30 mouse cellular contexts compared by ENCODE assay signal in genomic region chr1:133361006-133361405, GRCm38 (mm10). TPM values are rescaled to one million over a fixed set of nuclear protein-coding genes. Genes with fewer than 3 reads are reported as not detected.
DNase-seq lines count a peak whose midpoint lies in the region; ATAC-seq and TF ChIP-seq lines count a peak whose summit lies in the region.
"Had no signal": no experiment of that assay in that cellular context is flagged by ENCODE, and none has a peak within 500 bp of the region (broad histone marks: within the 10 kb centered on the region; RNA-seq: fewer than 3 reads in every experiment).

No protein-coding gene starts in this region.

- peak; percentile 46 for DNase-seq in kidney, adult 2 months
- DNase-seq in kidney, adult 11 months = no peak
- DNase-seq in kidney, postnatal 36 days = peak; percentile 20 to 28
- DNase-seq in MEL (ENCODE audit: low read depth, low spot score) = no peak
- no peak for DNase-seq in adrenal gland, adult 8-10 months
- DNase-seq: adrenal gland, postnatal 10 days; adrenal gland, postnatal 36 days; cerebellum, adult 18-20 months; cerebellum, adult 9-10 months; cerebellum, postnatal 14 days; gastrocnemius, postnatal 25 days; heart, adult 18-20 months; heart, postnatal 10 days; heart, postnatal 36 days had no signal

- H3K27me3 ChIP-seq in kidney, adult 2 months (replicated peaks; ENCODE audit: control insufficient read depth, insufficient read depth, low read length) = no peaks in the 10 kb centered on the region
- peaks cover 24% of the 10 kb centered on the region for H3K27me3 ChIP-seq in kidney, embryonic 16.5 days (ENCODE audit: insufficient read depth, low read length)
- peaks cover 0 to 1% of the 10 kb centered on the region in 2 experiments; a peak in 3 of 4 replicates for H3K27me3 ChIP-seq in MEL (ENCODE audit: control insufficient read depth in 1 of 2, insufficient read depth in 2 of 2, low read length in 2 of 2)

- H3K79me2 ChIP-seq in MEL (ENCODE audit: control insufficient read depth, insufficient read depth, low read length, poor library complexity) = no peaks in the 10 kb centered on the region

- no peak overlapping the region for H3K4me2 ChIP-seq in kidney, embryonic 16.5 days (replicated peaks; ENCODE audit: low read depth, low read length)
- H3K4me2 ChIP-seq: forebrain, embryonic 13.5 days; heart, embryonic 12.5 days; heart, embryonic 15.5 days; hindbrain, embryonic 13.5 days had no signal

- 0 out of 2 replicates have a peak, but pooled peaks cover 2% of the 10 kb centered on the region for H3K4me1 ChIP-seq in kidney, adult 2 months (ENCODE audit: control insufficient read depth, insufficient read depth, low read length)
- H3K4me1 ChIP-seq in kidney, embryonic 16.5 days (ENCODE audit: insufficient read depth, low read length) = peaks cover 16% of the 10 kb centered on the region; the same call in 1 of the 2 replicates
- H3K4me1 ChIP-seq in MEL (ENCODE audit: control insufficient read depth in 1 of 2, insufficient read depth in 2 of 2, low read length in 2 of 2) = peaks cover 0 to 13% of the 10 kb centered on the region in 2 experiments; a peak in 2 of 4 replicates

- TF ChIP-seq CTCF in kidney, adult 2 months (conservative IDR thresholded peaks at IDR 0.05; ENCODE audit: insufficient read depth, insufficient read length, low read depth, low read length) = peak; percentile 50
- TF ChIP-seq CTCF in MEL (IDR thresholded peaks at IDR 0.05 in 2 of 3, conservative IDR thresholded peaks at IDR 0.05 in 1 of 3; ENCODE audit: control insufficient read depth in 1 of 3, insufficient read depth in 1 of 3, low read depth in 2 of 3, low read length in 3 of 3, poor library complexity in 1 of 3, severe bottlenecking in 1 of 3) = peak in 1 of 3 experiments; percentile 6; a peak in 1 of 6 replicates

- no peak overlapping the region for H3K27ac ChIP-seq in kidney, adult 2 months (ENCODE audit: insufficient read depth, low read depth, low read length)
- no peak overlapping the region for H3K27ac ChIP-seq in kidney, embryonic 16.5 days (ENCODE audit: low read length)
- H3K27ac ChIP-seq in MEL (ENCODE audit: control insufficient read depth, low read depth, low read length) = no peak overlapping the region
- H3K27ac ChIP-seq: forebrain, embryonic 10.5 days; forebrain, embryonic 13.5 days; heart, embryonic 15.5 days; hindbrain, embryonic 10.5 days; hindbrain, embryonic 13.5 days had no signal

- TF ChIP-seq POLR2A in kidney, adult 2 months (IDR thresholded peaks at IDR 0.05; ENCODE audit: low read depth, low read length) = no peak
- TF ChIP-seq POLR2A in MEL (IDR thresholded peaks at IDR 0.05; ENCODE audit: control insufficient read depth in 1 of 2, insufficient read depth in 1 of 2, low read depth in 1 of 2, low read length in 2 of 2, poor library complexity in 1 of 2) = no peak

- no peak overlapping the region for H3K4me3 ChIP-seq in kidney, adult 2 months (ENCODE audit: insufficient read depth, low read depth, low read length)
- no peak overlapping the region for H3K4me3 ChIP-seq in kidney, embryonic 16.5 days (ENCODE audit: low read length)
- H3K4me3 ChIP-seq in MEL (ENCODE audit: control insufficient read depth in 1 of 2, insufficient read depth in 1 of 2, low read depth in 2 of 2, low read length in 2 of 2) = no peak overlapping the region
- H3K4me3 ChIP-seq: forebrain, embryonic 10.5 days; forebrain, embryonic 13.5 days; heart, embryonic 12.5 days; heart, embryonic 15.5 days; hindbrain, embryonic 10.5 days; hindbrain, embryonic 13.5 days had no signal

- no peak overlapping the region for H3K9ac ChIP-seq in kidney, embryonic 16.5 days (replicated peaks; ENCODE audit: low read length)
- no peak overlapping the region for H3K9ac ChIP-seq in MEL (ENCODE audit: control insufficient read depth, low read depth, low read length, poor library complexity, severe bottlenecking)
- H3K9ac ChIP-seq: forebrain, embryonic 13.5 days; heart, embryonic 12.5 days; heart, embryonic 15.5 days; hindbrain, embryonic 13.5 days had no signal

- TF ChIP-seq RAD21 in MEL (IDR thresholded peaks at IDR 0.05; ENCODE audit: low read depth, low read length) = peak; percentile 10; the same call in 1 of the 2 replicates

- TF ChIP-seq EP300 in MEL (IDR thresholded peaks at IDR 0.05; ENCODE audit: low read depth in 1 of 2, low read length in 2 of 2) = no peak

- ATAC-seq in kidney, embryonic 16.5 days (ENCODE audit: low FRiP score, low TSS enrichment) = no peak
- ATAC-seq: activated CD4-positive, CD25-positive, alpha-beta regulatory T cell, adult 4 months; CD4-positive, CD25-positive, alpha-beta regulatory T cell, adult 4 months; forebrain, embryonic 13.5 days; forebrain, embryonic 16.5 days; hindbrain, embryonic 16.5 days had no signal

- no peaks in the 10 kb centered on the region for H3K36me3 ChIP-seq in kidney, adult 2 months (ENCODE audit: control insufficient read depth, insufficient read depth, low read length)
- H3K36me3 ChIP-seq in kidney, embryonic 16.5 days (ENCODE audit: insufficient read depth, low read length) = no peaks in the 10 kb centered on the region
- peaks cover 0 to 6% of the 10 kb centered on the region in 2 experiments; a peak in 2 of 4 replicates for H3K36me3 ChIP-seq in MEL (ENCODE audit: control insufficient read depth in 1 of 2, insufficient read depth in 2 of 2, low read length in 2 of 2)
- H3K36me3 ChIP-seq: forebrain, embryonic 10.5 days; heart, embryonic 12.5 days; heart, embryonic 15.5 days; hindbrain, embryonic 10.5 days; hindbrain, embryonic 13.5 days had no signal

- WGBS in kidney, adult 2 months = 72% methylated on average over 6 of the region's 6 CpGs
- WGBS in kidney, embryonic 16.5 days = 90% methylated on average over 6 of the region's 6 CpGs

- H3K9me3 ChIP-seq in kidney, embryonic 16.5 days (ENCODE audit: low read length) = no peaks in the 10 kb centered on the region
- H3K9me3 ChIP-seq in MEL (replicated peaks; ENCODE audit: insufficient read depth, low read length) = no peaks in the 10 kb centered on the region
- H3K9me3 ChIP-seq: forebrain, embryonic 10.5 days; forebrain, embryonic 13.5 days; heart, embryonic 12.5 days; heart, embryonic 15.5 days; hindbrain, embryonic 10.5 days; hindbrain, embryonic 13.5 days had no signal

TF ChIP-seq in MEL, 35 proteins besides CTCF, POLR2A, EP300 and RAD21:
- TF ChIP-seq CHD1 (IDR thresholded peaks at IDR 0.05; ENCODE audit: low read depth, low read length) (no peak), HCFC1 (IDR thresholded peaks at IDR 0.05; ENCODE audit: low read depth, low read length) (no peak), MYC (IDR thresholded peaks at IDR 0.05; ENCODE audit: low read depth, low read length) (no peak), MXI1 (IDR thresholded peaks at IDR 0.05; ENCODE audit: low read depth, low read length) (no peak), ETS1 (IDR thresholded peaks at IDR 0.05; ENCODE audit: low read depth, low read length) (no peak), SIN3A (IDR thresholded peaks at IDR 0.05; ENCODE audit: low read length) (no peak), NRF1 (IDR thresholded peaks at IDR 0.05; ENCODE audit: insufficient read depth, low read depth, low read length, poor library complexity, severe bottlenecking) (no peak), USF1 (IDR thresholded peaks at IDR 0.05; ENCODE audit: low read depth, low read length) (no peak), UBTF (IDR thresholded peaks at IDR 0.05; ENCODE audit: borderline replicate concordance, insufficient read depth, low read depth, low read length) (no peak)

RNA-seq across cellular contexts. Expression of gene Etnk2, which starts 2.4 kb away (rescaled TPM):
- polyA plus RNA-seq in kidney, adult 2 months (2012; rRNA removed) = 5.4 and 5.6 TPM in 2 replicates
- 3.9 and 4.9 TPM in 2 replicates for polyA plus RNA-seq in kidney, embryonic 16.5 days (2015; fragmentation: Nextera tagmentation; extraction: Ambion mirVana)
- 0.08 TPM in 1 of 2 replicates, not detected in the other for total RNA-seq in MEL (2012; rRNA removed)
- under 1 TPM in 1 of 2 experiments, not detected in 1; 0.06 TPM for polyA plus RNA-seq in MEL (2012; ENCODE audit: insufficient read depth in 1 of 2, insufficient read length in 2 of 2, low read depth in 1 of 2, low replicate concordance in 2 of 2, missing spikeins in 1 of 2)
- 10 to 100 TPM in 2 of 4 experiments, 1 to 10 TPM in 2; 6.0 to 34.7 (median 13.4) TPM for total RNA-seq in adrenal gland, adult 8-10 months (2022)
- polyA plus RNA-seq: C2C12; CD4-positive, CD25-positive, alpha-beta regulatory T cell, adult 4 months had no signal

RNA-seq across cellular contexts. Expression of gene Ren1, which starts 10.7 kb away (rescaled TPM):
- 187 and 262 TPM in 2 replicates for polyA plus RNA-seq in kidney, adult 2 months (2012; rRNA removed)
- 412 and 490 TPM in 2 replicates for polyA plus RNA-seq in kidney, embryonic 16.5 days (2015; fragmentation: Nextera tagmentation; extraction: Ambion mirVana)
- total RNA-seq in MEL (2012; rRNA removed) = 6.9 and 7.1 TPM in 2 replicates
- polyA plus RNA-seq in MEL (2012; ENCODE audit: insufficient read depth in 1 of 2, insufficient read length in 2 of 2, low read depth in 1 of 2, low replicate concordance in 2 of 2, missing spikeins in 1 of 2) = 10 to 100 TPM in 1 of 2 experiments, not detected in 1; 16.8 TPM
- total RNA-seq in adrenal gland, adult 8-10 months (2022) = 1 to 10 TPM in 3 of 4 experiments, under 1 TPM in 1; 0.97 to 5.8 (median 4.7) TPM
- total RNA-seq: gastrocnemius, postnatal 25 days; heart, adult 18-20 months had no signal
- polyA plus RNA-seq: activated CD4-positive, CD25-positive, alpha-beta regulatory T cell, adult 4 months; C2C12; CD4-positive, CD25-positive, alpha-beta regulatory T cell, adult 4 months; embryonic facial prominence, embryonic 11.5 days; forebrain, embryonic 10.5 days; forebrain, embryonic 13.5 days; forebrain, embryonic 16.5 days had no signal

RNA-seq across cellular contexts. Expression of gene Kiss1, which starts 39.3 kb away (rescaled TPM):
- not detected in 2 replicates for polyA plus RNA-seq in kidney, adult 2 months (2012; rRNA removed)
- not detected in 2 replicates for polyA plus RNA-seq in kidney, embryonic 16.5 days (2015; fragmentation: Nextera tagmentation; extraction: Ambion mirVana)
- total RNA-seq in MEL (2012; rRNA removed) = not detected in 2 replicates
- polyA plus RNA-seq in MEL (2012; ENCODE audit: insufficient read depth in 1 of 2, insufficient read length in 2 of 2, low read depth in 1 of 2, low replicate concordance in 2 of 2, missing spikeins in 1 of 2) = not detected
- total RNA-seq in adrenal gland, adult 8-10 months (2022) = not detected
- total RNA-seq: adrenal gland, postnatal 10 days; gastrocnemius, adult 18-20 months; gastrocnemius, postnatal 25 days; heart, adult 18-20 months; heart, postnatal 10 days; heart, postnatal 36 days had no signal
- polyA plus RNA-seq: activated CD4-positive, CD25-positive, alpha-beta regulatory T cell, adult 4 months; C2C12; CD4-positive, CD25-positive, alpha-beta regulatory T cell, adult 4 months; embryonic facial prominence, embryonic 11.5 days; embryonic facial prominence, embryonic 14.5 days; forebrain, embryonic 10.5 days; forebrain, embryonic 13.5 days; gonadal fat pad, adult 2 months; heart, embryonic 12.5 days; heart, embryonic 15.5 days; hindbrain, embryonic 10.5 days; hindbrain, embryonic 16.5 days had no signal

RNA-seq across cellular contexts. Expression of gene Golt1a, which starts 51.4 kb away (rescaled TPM):
- 18.1 and 18.9 TPM in 2 replicates for polyA plus RNA-seq in kidney, adult 2 months (2012; rRNA removed)
- 7.9 and 8.0 TPM in 2 replicates for polyA plus RNA-seq in kidney, embryonic 16.5 days (2015; fragmentation: Nextera tagmentation; extraction: Ambion mirVana)
- total RNA-seq in MEL (2012; rRNA removed) = not detected in 2 replicates
- not detected for polyA plus RNA-seq in MEL (2012; ENCODE audit: insufficient read depth in 1 of 2, insufficient read length in 2 of 2, low read depth in 1 of 2, low replicate concordance in 2 of 2, missing spikeins in 1 of 2)
- total RNA-seq in adrenal gland, adult 8-10 months (2022) = 1 to 10 TPM in 2 of 4 experiments, not detected in 2; 1.2 to 1.9 TPM
- total RNA-seq: gastrocnemius, adult 18-20 months; gastrocnemius, postnatal 25 days; heart, adult 18-20 months; heart, postnatal 10 days; heart, postnatal 36 days had no signal
- polyA plus RNA-seq: activated CD4-positive, CD25-positive, alpha-beta regulatory T cell, adult 4 months; C2C12; CD4-positive, CD25-positive, alpha-beta regulatory T cell, adult 4 months; embryonic facial prominence, embryonic 11.5 days; embryonic facial prominence, embryonic 14.5 days; forebrain, embryonic 10.5 days; forebrain, embryonic 13.5 days; forebrain, embryonic 16.5 days; heart, embryonic 12.5 days; heart, embryonic 15.5 days; hindbrain, embryonic 10.5 days; hindbrain, embryonic 13.5 days; hindbrain, embryonic 16.5 days had no signal

Comparison
In these comparisons a context has a peak if more than half of its experiments do, and no peak if none do; other contexts are left out.
1. DNase-seq: peak in kidney, adult 2 months (single experiment) and kidney, postnatal 36 days (2 of 2); none in kidney, adult 11 months (single experiment), MEL (single experiment) and adrenal gland, adult 8-10 months (single experiment).
2. RNA of gene Ren1, which starts 10.7 kb away (polyA plus RNA-seq): 412 to 490 TPM in kidney, embryonic 16.5 days and 187 to 262 TPM in kidney, adult 2 months; 16.8 TPM in MEL; every median in the first group is over 10 times any median in the second.